Mouse (Mus musculus) ovary, postnatal 14 days (tissue): Measurements from ENCODE around the gene Ryr2.

ENCODE experiments used
- DNase-seq: peaks from one replicate; pipeline ENCODE4 v3.0.0; 2022; ENCODE audit warnings: low spot score

The Ryr2 gene

GRCm38 (mm10) chr13:12036834-12037233 lies 69.9 kb downstream of the Ryr2 start:
- no peak for DNase-seq

GRCm38 (mm10) chr13:12033914-12034313 lies 72.8 kb downstream of the Ryr2 start:
- no peak for DNase-seq

GRCm38 (mm10) chr13:12033272-12033671 lies 73.5 kb downstream of the Ryr2 start:
- DNase-seq: no peak

GRCm38 (mm10) chr13:12029841-12030240 lies 76.9 kb downstream of the Ryr2 start:
- no peak for DNase-seq

GRCm38 (mm10) chr13:12029326-12029725 lies 77.4 kb downstream of the Ryr2 start:
- DNase-seq: no peak

GRCm38 (mm10) chr13:12018046-12018445 lies 88.7 kb downstream of the Ryr2 start:
- no peak for DNase-seq

GRCm38 (mm10) chr13:12013986-12014385 lies 92.8 kb downstream of the Ryr2 start:
- no peak for DNase-seq

- DNase-seq: no peak
These were observed 97.6 kb downstream of the Ryr2 start for GRCm38 (mm10) chr13:12008995-12009689.

GRCm38 (mm10) chr13:12007579-12007978 lies 99.2 kb downstream of the Ryr2 start:
- no peak for DNase-seq

GRCm38 (mm10) chr13:12001891-12002294 lies 104.9 kb downstream of the Ryr2 start:
- DNase-seq: no peak

GRCm38 (mm10) chr13:11999851-12000250 lies 106.9 kb downstream of the Ryr2 start:
- DNase-seq: no peak

- no peak for DNase-seq
These were observed 109.4 kb downstream of the Ryr2 start for GRCm38 (mm10) chr13:11997366-11997765.

GRCm38 (mm10) chr13:11987556-11987955 lies 119.2 kb downstream of the Ryr2 start:
- DNase-seq: no peak

GRCm38 (mm10) chr13:11985056-11985455 lies 121.7 kb downstream of the Ryr2 start:
- no peak for DNase-seq

GRCm38 (mm10) chr13:11978997-11979396 lies 127.7 kb downstream of the Ryr2 start:
- DNase-seq: no peak

- no peak for DNase-seq
These were observed 128.4 kb downstream of the Ryr2 start for GRCm38 (mm10) chr13:11978359-11978758.

GRCm38 (mm10) chr13:11977606-11978005 lies 129.1 kb downstream of the Ryr2 start:
- no peak for DNase-seq

- DNase-seq: peak; percentile 4
These were observed 142.4 kb downstream of the Ryr2 start for GRCm38 (mm10) chr13:11964391-11964790.

GRCm38 (mm10) chr13:11959488-11960174 lies 147.1 kb downstream of the Ryr2 start:
- DNase-seq: no peak

- no peak for DNase-seq
These were observed 147.9 kb downstream of the Ryr2 start for GRCm38 (mm10) chr13:11958854-11959253.

- no peak for DNase-seq
These were observed 148.5 kb downstream of the Ryr2 start for GRCm38 (mm10) chr13:11958271-11958670.

GRCm38 (mm10) chr13:11951951-11952350 lies 154.8 kb downstream of the Ryr2 start:
- no peak for DNase-seq

GRCm38 (mm10) chr13:11945740-11946139 lies 161.0 kb downstream of the Ryr2 start:
- DNase-seq: no peak

GRCm38 (mm10) chr13:11941724-11942123 lies 165.0 kb downstream of the Ryr2 start:
- no peak for DNase-seq
